Mouse (Mus musculus) myocyte (in vitro differentiated cells): ENCODE results near the gene Spop.

Experiments
- MAX ChIP-seq: IDR thresholded peaks from one replicate; pipeline ENCODE4 v1.6.1; 2011; ENCODE audit warnings: low read depth, mild to moderate bottlenecking, control low read depth
- POLR2A ChIP-seq: IDR thresholded peaks from one replicate; pipeline ENCODE4 v1.6.1; 2011; ENCODE audit warnings: low read depth, mild to moderate bottlenecking, control low read depth, moderate library complexity; ENCODE audit not compliant: insufficient read length

GRCm38 (mm10) chr11:95367011-95367735 is 46.7 kb upstream of the Spop start:
- TF ChIP-seq POLR2A (no peak), MAX (no peak)
